Mouse (Mus musculus) bone marrow macrophage, adult 2 months (primary cell): Measurements from ENCODE around the gene Afg1l.

Experiments
- CTCF ChIP-seq: IDR thresholded peaks from 2 replicates; pipeline ENCODE4 v1.5.1; 2012; ENCODE audit warnings: low read depth, mild to moderate bottlenecking, low read length, moderate library complexity
- POLR2A ChIP-seq: IDR thresholded peaks from 2 replicates; pipeline ENCODE4 v1.6.1; 2012; ENCODE audit warnings: mild to moderate bottlenecking, low read depth, low read length, borderline replicate concordance

- TF ChIP-seq CTCF (no peak), POLR2A (no peak)
These were observed 202.9 kb downstream of the Afg1l start for GRCm38 (mm10) chr10:42275401-42275870.
